Mouse (Mus musculus) layer of hippocampus, adult 9-10 months (tissue): ENCODE measurements around the gene Zfp687.
"Not testable (repeated sequence)": the region's sequence is repeated elsewhere in the genome, so short reads cannot be mapped to it uniquely, and the experiment has no call there.

Experiments
- DNase-seq: peaks from one replicate; pipeline ENCODE4 v3.0.0; 2022; ENCODE audit warnings: low spot score

Zfp687 gene

DNA sequence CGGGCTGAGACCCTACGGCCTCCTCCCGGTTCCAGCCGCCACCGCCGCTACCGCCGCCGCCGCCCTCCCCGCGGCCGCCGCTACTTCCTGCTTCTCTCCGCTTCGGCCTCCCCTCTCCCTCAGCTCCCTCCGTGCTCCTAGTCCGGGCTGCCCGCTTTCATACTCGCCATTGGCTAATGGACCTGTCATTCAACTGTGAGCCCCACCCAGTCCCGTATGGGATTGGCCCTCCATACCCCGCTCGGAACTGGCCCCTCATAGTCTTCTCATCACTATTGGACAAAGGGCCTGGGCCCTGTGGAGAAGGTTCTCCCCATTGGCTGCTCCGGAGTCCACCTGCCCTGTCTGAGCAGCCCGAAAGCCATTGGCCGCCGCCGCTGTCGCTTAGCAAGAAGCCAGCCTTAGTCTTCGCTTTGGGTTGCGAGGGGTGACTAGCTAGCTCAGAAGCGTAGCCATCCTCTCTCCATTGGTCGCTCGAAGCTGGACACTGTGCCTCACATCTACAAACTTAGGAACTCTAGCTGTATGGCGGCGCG is at the start of gene Zfp687:
Zfp687 (minus strand) TSS at position 112 of the 536 bp plus-strand sequence.
- DNase-seq: peak; percentile 100

DNA sequence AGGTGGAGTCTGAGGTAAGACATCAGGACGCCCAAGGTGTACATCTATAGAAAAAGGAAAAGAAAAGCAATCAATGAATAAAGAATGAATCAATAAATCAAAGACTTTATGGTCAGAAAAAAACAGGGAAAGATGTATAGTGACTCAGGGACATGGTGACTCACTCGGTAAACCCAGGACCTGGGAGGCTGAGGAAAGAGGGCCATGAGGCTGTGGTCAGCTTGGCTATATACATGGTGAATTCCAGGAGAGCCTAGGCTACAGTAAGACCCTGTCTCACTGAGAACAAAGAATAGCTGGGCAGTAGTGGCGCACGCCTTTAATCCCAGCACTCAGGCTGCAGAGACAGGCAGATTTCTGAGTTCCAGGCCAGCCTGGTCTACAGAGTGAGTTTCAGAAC is 48.5 kb upstream of the Zfp687 start:
- DNase-seq: no peak

DNA sequence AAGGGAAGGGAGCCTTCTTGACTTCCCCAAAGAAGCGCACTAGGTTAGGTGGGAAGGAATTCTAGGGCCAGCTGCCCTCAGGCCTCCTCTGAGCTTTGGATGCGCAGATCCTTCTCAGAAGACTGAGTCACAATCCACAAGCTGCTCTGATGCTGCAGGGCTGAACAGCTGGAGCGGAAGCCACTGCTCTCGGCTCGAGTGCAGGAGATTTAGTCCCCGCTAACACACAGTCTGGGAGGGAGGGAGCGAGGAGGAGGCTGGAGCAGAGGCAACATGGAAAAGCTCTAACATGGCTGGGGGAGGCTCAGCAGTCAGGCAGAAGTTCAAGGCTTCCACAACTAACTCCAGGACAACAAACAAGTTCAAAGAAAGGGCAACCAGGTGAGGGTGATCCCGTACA is 42.8 kb upstream of the Zfp687 start:
- DNase-seq: no peak

DNA sequence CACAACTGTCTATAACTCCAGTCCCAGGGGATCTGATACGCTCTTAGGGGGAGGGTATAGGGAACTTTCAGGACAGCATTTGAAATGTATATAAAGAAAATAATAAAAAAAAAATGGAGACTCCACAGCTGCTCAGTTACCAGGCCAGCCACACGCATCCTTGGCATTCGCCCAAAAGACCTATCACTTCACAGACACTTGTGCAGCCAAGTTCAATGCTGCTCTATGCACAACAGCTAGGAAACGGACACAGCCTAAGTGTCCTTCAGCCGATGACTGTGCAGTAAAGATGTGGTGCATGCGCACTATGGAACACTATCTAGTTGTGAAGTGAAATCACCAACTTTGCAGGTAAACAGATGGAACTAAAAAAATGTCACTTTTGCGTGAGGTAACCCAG is 41.0 kb upstream of the Zfp687 start:
- DNase-seq: no peak

DNA sequence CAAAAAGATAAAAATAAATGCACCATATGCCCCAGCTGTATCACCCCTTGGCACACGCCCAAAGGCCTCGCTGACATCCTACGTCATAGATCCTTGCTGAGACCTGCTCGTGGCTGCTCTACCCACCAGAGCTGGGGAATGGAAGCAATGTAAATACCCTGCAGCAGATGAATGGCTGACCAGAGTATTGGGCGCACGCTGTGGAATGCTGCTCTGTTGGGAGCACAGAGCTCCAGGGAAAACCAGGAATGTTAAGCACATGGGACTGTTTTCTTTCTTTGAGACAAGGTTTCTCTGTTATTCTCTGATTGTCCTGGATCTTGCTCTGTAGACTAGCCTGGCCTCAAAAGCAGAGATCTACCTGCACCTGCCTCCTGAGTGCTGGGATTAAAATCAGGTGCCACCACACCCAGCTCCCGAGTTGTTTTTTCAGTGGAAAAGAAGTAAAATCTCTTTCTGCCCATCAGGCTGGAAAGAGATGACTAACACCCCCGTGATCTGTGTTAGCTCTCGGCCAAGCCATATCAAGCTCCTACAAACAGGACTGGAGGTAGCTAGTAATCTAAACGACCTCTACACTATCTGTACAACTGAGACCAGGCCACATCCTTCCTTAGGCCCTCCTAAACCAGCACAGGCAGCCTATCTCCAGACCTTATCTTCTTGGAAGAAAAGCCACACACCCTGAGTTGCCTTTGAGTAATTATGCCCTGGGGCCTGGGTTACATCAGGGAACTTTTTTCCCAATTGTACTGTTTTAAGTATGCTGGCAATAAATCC is 39.4 kb upstream of the Zfp687 start:
- DNase-seq: no peak

DNA sequence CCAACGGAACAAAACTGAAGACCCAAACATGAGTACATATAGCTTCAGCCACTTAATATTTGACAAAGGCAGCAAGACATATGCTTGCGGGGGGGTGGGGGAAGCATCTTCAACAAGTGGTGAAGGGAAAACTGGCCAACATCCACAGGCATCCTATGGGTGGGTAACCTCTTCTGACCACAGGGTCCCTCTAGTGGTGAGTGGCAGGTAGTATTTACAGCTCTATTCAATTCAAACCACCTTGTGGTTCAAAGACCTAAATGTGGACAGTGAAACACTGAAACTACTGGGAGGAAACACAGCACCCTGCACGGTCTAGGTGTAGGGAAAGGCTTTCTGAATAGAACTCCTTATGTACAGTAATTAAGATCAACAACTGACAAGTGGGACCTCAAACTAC is 38.5 kb upstream of the Zfp687 start:
- DNase-seq: no peak

DNA sequence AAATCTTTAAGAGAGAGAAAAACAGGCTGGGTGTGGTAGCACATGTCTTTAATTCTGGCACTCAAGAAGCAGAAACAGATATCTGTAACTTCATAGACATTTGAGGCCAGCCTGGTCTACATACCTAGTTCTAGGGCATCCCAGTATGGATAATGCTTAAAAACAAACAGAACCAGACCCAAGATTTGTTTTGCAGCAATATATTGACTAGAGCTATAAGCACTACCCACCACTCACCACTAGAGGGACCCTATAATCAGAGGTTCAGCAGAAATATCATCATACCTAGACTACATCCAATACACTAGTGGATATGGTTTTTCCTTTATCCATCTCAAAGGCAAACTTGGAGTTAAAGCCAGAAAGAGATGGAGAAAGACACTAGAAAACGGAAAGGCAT is 37.7 kb upstream of the Zfp687 start:
- DNase-seq: peak; percentile 37

DNA sequence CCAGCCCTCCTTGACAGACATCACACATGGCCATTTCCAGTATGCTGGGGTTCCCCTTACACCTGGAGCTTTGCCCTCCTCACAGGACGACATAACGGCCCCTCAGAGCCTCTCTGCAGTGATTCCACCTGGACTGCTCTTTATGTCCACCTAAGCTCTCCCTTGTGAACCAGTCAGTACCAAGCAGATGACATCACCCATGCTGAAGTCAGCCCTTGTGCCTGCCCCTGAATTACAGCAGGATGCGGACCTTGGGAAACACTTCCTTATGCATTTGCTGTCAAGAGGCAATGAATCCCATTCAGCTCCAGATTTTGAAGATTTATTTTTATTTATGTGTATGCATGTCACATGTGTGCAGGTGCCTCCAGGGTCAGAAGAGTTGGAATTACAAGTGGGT is 32.7 kb upstream of the Zfp687 start:
- DNase-seq: no peak

DNA sequence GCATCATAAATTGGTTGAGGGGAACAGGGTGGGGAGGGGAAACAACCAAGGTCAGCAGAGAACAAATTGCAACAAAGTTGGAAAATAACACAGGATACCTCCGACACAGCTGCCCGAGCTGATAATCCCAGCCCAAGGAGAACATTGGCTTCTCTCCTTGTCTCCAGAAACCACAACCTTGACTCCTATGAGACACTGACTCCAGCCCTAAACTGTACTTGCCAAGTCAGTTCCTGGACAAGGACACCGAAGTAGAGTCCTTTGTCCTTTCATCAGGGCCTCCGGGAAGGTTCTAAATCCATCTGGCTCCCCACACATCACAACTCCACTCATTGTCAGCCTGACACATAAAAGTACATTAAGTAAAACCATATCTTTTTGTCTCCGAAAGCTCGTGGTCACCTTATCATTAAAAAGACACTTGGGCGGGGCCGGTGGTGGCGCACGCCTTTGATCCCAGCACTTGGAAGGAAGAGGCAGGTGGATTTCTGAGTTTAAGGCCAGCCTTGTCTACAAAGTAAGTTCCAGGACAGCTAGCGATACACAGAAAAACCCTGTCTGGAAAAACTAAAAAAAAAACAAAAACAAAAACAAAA is 31.3 kb upstream of the Zfp687 start:
- no peak for DNase-seq

DNA sequence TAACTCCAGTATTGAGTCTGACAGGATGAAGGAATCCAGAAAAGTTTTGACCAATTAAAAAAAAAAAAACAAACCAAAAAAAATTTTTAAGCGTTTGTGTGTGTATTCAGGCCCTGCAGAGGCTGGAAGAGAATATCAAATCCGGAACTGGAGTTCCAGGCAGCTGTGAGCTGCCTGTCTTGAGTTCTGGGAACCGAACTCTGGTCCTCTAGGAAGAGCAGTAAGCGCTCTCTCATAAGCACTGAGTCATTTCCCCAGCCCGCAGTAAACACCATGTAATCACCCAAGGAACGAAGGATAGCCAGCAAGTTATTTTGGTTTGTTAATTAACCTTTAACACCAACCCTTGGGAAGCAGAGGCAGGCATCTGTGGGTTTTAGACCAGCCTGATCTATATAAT is 28.0 kb upstream of the Zfp687 start:
- DNase-seq: no peak

DNA sequence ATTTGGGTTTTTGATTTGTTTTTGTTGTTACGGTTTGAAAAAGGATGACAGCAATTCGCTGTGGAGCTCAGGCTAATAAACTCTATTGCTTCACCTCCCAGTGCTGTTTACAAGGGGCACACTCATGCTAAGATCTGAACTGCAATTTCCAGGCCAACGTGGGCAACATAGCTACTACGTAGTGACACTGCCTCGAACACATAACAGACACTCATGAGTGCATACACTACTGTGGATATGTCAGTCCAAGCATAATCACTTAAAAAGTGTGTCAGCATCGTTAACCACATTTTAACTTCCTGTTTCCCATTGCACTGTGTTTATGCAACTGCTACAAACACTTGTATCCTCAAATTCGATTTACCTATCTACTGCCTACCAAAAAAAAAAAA is 27.6 kb upstream of the Zfp687 start:
- no peak for DNase-seq

DNA sequence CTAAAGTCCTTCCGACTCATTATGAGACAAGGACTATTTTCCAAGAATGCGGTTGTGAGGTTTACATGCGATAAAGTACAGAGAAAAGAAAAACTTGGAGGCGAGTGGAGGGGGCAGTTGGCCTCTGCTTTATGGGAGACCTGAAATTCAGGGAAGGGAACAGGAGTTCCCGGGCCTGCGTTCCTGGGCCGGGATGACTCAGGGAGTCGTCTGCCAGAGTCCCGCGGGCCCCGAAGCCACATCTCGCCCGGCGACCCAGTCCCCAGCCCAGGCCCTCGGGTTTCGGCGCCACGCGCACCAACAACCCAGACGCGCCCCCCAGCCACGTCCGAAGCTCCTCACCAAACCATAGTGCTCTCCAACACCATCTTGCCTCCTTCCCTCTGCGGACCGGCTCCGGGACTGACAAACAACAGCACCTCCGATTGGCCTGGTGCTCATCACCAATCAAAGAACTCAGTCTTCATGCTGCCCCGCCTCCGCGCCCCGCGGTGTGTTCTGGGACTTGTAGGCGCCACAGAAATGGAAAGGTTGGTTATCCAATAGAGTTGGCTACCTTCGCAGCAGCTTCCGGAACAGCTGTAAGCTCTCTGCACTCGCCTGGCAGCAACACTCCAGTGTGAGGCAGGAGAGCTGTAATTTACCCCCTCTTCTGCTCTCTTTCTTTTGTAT is 27.1 kb upstream of the Zfp687 start, which contains the start of gene Psmd4:
Psmd4 (minus strand) TSS at position 449 of the 672 bp plus-strand sequence.
- DNase-seq: peak; percentile 96

DNA sequence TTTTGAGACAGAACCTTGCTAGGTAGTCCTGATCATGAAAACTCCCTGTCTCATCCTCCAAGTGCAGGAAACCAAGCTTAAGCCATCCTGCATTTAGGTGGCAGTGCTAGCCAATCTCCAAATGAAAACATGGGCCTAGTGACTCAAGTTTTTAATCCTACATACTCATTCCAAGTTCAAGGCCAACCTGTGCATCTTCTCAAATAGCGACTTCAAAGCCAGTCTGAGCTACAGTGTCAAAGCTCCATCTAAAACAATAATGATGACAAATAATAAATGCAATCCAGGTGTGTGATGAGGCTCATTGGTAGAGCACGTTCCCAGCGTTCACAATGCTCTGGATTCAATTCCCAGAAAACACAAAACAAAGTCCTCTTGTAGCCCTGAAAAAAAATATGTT is 26.4 kb upstream of the Zfp687 start:
- DNase-seq: no peak

DNA sequence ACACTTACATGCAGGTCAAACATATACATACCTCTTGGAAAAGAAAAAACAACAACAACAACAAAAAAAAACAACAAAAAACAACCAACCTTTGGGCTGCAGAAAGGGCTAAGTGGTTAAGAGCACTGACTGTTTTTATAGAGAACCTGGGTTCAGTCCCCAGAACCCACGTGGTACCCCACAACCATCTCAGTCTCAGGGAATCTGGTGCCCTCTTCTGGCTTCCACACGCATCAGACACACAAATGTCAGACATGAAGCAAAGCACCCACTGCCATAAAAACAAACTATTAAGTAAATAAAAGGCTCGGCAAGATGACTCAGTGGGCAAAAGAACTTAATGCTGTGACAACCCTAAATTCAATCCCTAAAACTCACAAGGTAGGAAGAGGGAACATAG is 14.7 kb upstream of the Zfp687 start:
- DNase-seq: no peak

DNA sequence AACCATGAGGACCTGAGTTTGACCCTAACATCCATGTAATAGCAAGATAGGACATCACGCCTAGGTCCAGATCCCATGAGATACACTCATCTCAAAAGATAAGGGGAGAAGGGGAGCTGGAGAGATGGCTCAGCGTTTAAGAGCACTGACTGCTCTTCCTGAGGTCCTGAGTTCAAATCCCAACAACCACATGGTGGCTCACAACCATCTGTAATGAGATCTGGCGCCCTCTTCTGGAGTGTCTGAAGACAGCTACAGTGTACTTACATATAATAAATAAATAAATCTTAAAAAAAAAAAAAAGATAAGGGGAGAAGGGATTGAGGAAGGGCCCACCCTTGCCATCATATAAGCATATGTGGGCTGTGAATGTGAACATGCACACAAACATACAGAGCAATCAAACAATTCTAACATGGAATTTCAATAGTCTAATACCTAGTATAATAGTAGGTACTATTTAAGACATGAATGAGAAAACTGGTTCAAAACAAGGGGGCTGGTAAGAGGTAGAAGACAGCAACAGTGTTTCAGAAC is 14.1 kb upstream of the Zfp687 start:
- not testable (repeated sequence) for DNase-seq

DNA sequence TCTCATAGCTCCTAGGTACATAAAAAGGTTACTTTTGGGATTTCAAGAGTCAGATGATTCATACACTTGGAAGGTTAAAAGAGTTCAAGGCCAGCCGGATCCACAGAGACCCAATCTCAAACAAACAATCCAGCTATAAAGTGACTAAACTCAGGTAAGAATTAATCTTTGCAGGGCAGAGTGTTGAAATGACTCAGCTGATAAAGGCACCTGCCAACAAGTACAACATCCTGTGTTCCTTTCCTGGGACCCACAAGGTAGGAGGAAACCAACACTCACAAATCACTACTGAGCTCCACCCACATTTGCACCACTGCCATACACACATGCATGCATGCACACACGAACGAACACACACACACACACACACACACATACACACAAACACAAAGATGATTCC is 13.4 kb upstream of the Zfp687 start:
- no peak for DNase-seq

DNA sequence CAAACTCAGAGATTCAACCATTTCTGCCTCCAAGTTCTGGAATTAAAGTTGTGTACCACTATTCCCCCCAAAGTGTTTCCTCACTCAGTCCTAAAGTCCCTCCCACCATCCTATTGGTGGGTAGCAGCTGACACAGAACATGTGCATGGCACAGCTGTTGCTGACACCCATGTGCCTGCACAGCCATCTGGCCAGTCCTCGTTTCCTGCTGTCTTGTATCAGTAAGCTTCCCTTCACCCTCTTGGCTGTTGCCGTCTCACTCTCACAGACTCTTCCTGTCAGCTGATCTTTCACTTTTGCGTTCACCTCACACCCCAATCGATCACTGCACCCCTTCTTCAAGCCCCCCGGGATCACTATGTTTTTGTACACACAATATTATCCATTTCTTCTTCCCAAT is 12.5 kb upstream of the Zfp687 start:
- peak; percentile 71 for DNase-seq

DNA sequence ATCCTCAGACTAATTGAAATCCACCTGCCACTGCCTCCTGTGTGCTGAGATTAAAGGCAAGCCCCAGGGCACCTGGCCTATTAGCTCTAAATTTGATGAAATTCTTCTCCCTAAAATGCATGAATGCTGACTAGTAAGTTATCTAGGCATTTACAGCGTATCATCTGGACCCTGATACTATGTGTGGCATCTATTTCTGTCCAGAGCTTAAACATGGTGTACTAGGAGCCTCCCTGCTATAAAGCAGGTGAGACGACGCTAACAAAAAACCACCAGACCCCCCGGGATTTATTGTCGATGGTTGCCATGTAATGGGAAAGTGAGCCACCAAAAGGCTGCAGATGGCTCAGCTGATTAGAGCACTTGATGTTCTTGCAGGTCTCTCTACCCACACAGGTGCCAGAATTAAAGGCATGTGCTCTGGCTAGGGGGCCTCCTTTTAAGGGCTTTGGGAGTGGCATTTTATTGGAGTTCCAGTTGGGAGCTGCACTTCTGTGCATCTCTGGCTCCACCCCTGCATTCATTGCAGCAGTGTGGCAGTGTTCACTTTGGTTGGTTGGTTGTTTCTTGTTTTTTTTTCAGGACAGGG is 11.9 kb upstream of the Zfp687 start:
- DNase-seq: no peak

DNA sequence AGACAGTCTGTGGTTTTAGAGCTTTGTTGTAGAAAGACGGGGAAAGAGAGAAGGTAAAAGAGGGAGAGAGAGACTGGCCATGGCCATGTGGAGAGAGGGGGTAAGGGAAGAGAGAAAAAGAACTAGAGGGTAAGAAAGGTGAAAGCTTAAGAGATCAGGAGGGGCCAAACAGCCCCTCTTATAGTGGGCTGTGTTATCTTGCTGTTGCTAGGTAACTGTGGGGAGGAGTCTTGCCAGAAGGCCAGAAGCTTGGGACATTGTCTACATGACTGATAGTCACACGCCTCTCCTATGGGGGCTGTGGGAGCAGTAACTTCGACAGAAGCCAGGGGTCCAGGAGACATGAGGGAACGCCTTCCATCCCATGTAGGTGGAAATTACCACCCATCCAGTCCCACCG is 10.0 kb upstream of the Zfp687 start:
- DNase-seq: no peak

DNA sequence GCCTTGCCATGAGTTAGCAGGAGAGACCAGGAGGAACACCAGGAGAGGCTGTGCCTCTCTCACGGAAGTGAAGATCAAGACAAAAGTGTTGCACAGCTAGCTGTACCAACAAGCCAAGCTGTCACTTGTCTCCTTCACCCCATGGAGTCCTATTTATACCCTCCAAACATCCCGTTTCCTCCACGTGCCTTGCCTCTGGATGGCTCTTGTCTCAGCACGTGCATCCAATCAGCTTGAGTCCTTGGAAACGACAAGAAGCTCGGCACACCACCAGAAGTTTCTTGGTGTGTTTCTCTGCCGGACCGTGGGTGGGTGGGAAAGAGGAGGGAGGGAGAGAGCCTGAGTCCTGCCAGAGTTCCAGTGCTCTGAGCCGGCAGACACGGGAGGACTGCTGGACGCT is 9.3 kb upstream of the Zfp687 start:
- DNase-seq: no peak

DNA sequence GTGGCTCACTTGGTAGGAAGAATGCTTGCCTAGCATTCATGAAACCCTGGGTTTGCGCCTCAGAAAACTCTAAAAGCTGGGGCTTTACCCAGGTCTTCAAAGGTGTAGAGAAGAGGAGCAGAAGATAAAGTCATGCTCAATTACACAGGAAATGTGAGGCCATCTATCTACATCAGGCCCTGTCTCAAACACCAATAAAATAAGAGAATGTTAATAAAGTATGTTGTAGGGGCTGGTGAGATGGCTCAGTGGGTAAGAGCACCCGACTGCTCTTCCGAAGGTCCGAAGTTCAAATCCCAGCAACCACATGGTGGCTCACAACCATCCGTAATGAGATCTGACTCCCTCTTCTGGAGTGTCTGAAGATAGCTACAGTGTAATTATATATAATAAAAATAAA is 5.7 kb upstream of the Zfp687 start:
- not testable (repeated sequence) for DNase-seq

DNA sequence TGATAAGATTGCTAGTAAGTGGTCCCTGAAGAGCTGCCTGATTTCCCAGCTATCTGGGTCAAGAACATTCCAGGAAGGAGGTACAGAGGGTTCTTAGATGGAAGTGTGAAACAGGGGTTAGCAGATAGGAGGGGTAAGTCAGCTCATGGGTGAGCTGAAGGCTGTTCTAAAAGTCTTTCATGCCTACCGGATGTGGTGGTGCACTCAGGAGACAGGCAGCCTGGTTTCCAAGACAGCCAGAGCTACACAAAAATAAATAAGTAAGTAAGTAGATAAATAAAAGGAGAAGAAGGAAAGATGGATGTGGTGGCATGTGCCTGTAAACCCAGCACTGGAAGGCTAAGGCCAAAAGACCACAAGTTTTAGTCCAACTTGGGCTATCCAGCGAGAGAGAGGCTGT is 3.5 kb upstream of the Zfp687 start:
- DNase-seq: no peak
